14 mouse cellular contexts compared by ENCODE assay signal in genomic region chr15:99546596-99546995, GRCm38 (mm10). TPM values are rescaled to one million over a fixed set of nuclear protein-coding genes. Genes with fewer than 3 reads are reported as not detected.
A peak's percentile ranks its signal among the peaks of the same experiment; 100 is the strongest.
DNase-seq lines count a peak whose midpoint lies in the region; ATAC-seq and TF ChIP-seq lines count a peak whose summit lies in the region.
"Had no signal": no experiment of that assay in that cellular context is flagged by ENCODE, and none has a peak within 500 bp of the region (broad histone marks: within the 10 kb centered on the region; RNA-seq: fewer than 3 reads in every experiment).

No protein-coding gene starts in this region.

- no peaks in the 10 kb centered on the region for H3K9me3 ChIP-seq in forebrain, postnatal 0 days (ENCODE audit: low read length)
- H3K9me3 ChIP-seq in forebrain, embryonic 16.5 days (ENCODE audit: control insufficient read depth, low read length) = no peaks in the 10 kb centered on the region
- no peaks in the 10 kb centered on the region for H3K9me3 ChIP-seq in midbrain, postnatal 0 days (ENCODE audit: low read length)
- no peaks in the 10 kb centered on the region for H3K9me3 ChIP-seq in midbrain, embryonic 15.5 days
- H3K9me3 ChIP-seq in hindbrain, embryonic 10.5 days = no peaks in the 10 kb centered on the region
- H3K9me3 ChIP-seq in liver, embryonic 11.5 days (ENCODE audit: control insufficient read depth, low read length) = no peaks in the 10 kb centered on the region
- H3K9me3 ChIP-seq: kidney, embryonic 15.5 days had no signal

- no peaks in the 10 kb centered on the region for H3K4me1 ChIP-seq in forebrain, postnatal 0 days (ENCODE audit: insufficient read depth)
- H3K4me1 ChIP-seq in forebrain, embryonic 16.5 days (replicated peaks; ENCODE audit: control insufficient read depth, insufficient read depth, low read length) = no peaks in the 10 kb centered on the region
- H3K4me1 ChIP-seq in midbrain, postnatal 0 days (ENCODE audit: insufficient read depth, low read length) = no peaks in the 10 kb centered on the region
- H3K4me1 ChIP-seq in midbrain, embryonic 15.5 days = no peaks in the 10 kb centered on the region
- H3K4me1 ChIP-seq in hindbrain, embryonic 10.5 days (replicated peaks) = peaks cover 17% of the 10 kb centered on the region; the same call in 1 of the 2 replicates
- H3K4me1 ChIP-seq in liver, embryonic 11.5 days (replicated peaks; ENCODE audit: control insufficient read depth, insufficient read depth, low read length) = no peaks in the 10 kb centered on the region
- H3K4me1 ChIP-seq: kidney, embryonic 15.5 days had no signal

- H3K9ac ChIP-seq in forebrain, postnatal 0 days = no peak overlapping the region
- no peak overlapping the region for H3K9ac ChIP-seq in forebrain, embryonic 16.5 days (replicated peaks; ENCODE audit: low read depth, low read length)
- H3K9ac ChIP-seq in midbrain, postnatal 0 days (replicated peaks; ENCODE audit: low read length, poor library complexity, severe bottlenecking) = no peak overlapping the region
- H3K9ac ChIP-seq in midbrain, embryonic 15.5 days = no peak overlapping the region
- H3K9ac ChIP-seq in liver, embryonic 11.5 days (ENCODE audit: low read depth, low read length) = no peak overlapping the region
- H3K9ac ChIP-seq: kidney, embryonic 15.5 days had no signal

- WGBS in forebrain, postnatal 0 days = 57% methylated on average over 11 of the region's 11 CpGs
- 66% methylated on average over 11 of the region's 11 CpGs for WGBS in forebrain, embryonic 16.5 days
- WGBS in midbrain, postnatal 0 days = 48% methylated on average over 11 of the region's 11 CpGs
- 57% methylated on average over 11 of the region's 11 CpGs for WGBS in midbrain, embryonic 15.5 days
- 73% methylated on average over 11 of the region's 11 CpGs for WGBS in hindbrain, embryonic 10.5 days
- 80% methylated on average over 11 of the region's 11 CpGs for WGBS in liver, embryonic 11.5 days

- H3K4me3 ChIP-seq in forebrain, postnatal 0 days (ENCODE audit: low read depth, low read length) = no peak overlapping the region
- H3K4me3 ChIP-seq in forebrain, embryonic 16.5 days (replicated peaks; ENCODE audit: low read length) = no peak overlapping the region
- no peak overlapping the region for H3K4me3 ChIP-seq in midbrain, postnatal 0 days (ENCODE audit: low read depth, low read length)
- no peak overlapping the region for H3K4me3 ChIP-seq in midbrain, embryonic 15.5 days
- no peak overlapping the region for H3K4me3 ChIP-seq in hindbrain, embryonic 10.5 days
- H3K4me3 ChIP-seq in liver, embryonic 11.5 days (ENCODE audit: low read depth, low read length) = no peak overlapping the region
- H3K4me3 ChIP-seq: kidney, embryonic 15.5 days had no signal

- H3K27ac ChIP-seq in forebrain, postnatal 0 days (ENCODE audit: low read depth, low read length) = no peak overlapping the region
- no peak overlapping the region for H3K27ac ChIP-seq in forebrain, embryonic 16.5 days (ENCODE audit: low read length)
- H3K27ac ChIP-seq in midbrain, postnatal 0 days (ENCODE audit: low read depth, low read length) = peak overlapping the region; percentile 38; the same call in 1 of the 2 replicates
- H3K27ac ChIP-seq in midbrain, embryonic 15.5 days = no peak overlapping the region
- no peak overlapping the region for H3K27ac ChIP-seq in hindbrain, embryonic 10.5 days
- no peak overlapping the region for H3K27ac ChIP-seq in liver, embryonic 11.5 days (ENCODE audit: low read depth, low read length)
- H3K27ac ChIP-seq: kidney, embryonic 15.5 days had no signal

- no peak overlapping the region for H3K4me2 ChIP-seq in forebrain, postnatal 0 days (ENCODE audit: low read depth)
- H3K4me2 ChIP-seq in forebrain, embryonic 16.5 days (ENCODE audit: low read length) = no peak overlapping the region
- H3K4me2 ChIP-seq in midbrain, postnatal 0 days (ENCODE audit: low read depth, low read length, poor library complexity, severe bottlenecking) = no peak overlapping the region
- no peak overlapping the region for H3K4me2 ChIP-seq in midbrain, embryonic 15.5 days
- H3K4me2 ChIP-seq in liver, embryonic 11.5 days = no peak overlapping the region
- H3K4me2 ChIP-seq: kidney, embryonic 15.5 days had no signal

- TF ChIP-seq CTCF in forebrain, postnatal 0 days (IDR thresholded peaks at IDR 0.05; ENCODE audit: low read depth) = no peak
- TF ChIP-seq CTCF in midbrain, postnatal 0 days (IDR thresholded peaks at IDR 0.05) = no peak

- H3K36me3 ChIP-seq in forebrain, postnatal 0 days (ENCODE audit: insufficient read depth) = no peaks in the 10 kb centered on the region; the same call in 1 of the 2 replicates
- H3K36me3 ChIP-seq in forebrain, embryonic 16.5 days (ENCODE audit: control insufficient read depth, insufficient read depth) = no peaks in the 10 kb centered on the region
- H3K36me3 ChIP-seq in midbrain, postnatal 0 days (ENCODE audit: insufficient read depth, low read length) = peaks cover 7% of the 10 kb centered on the region; the same call in 1 of the 2 replicates
- no peaks in the 10 kb centered on the region for H3K36me3 ChIP-seq in midbrain, embryonic 15.5 days (replicated peaks)
- no peaks in the 10 kb centered on the region for H3K36me3 ChIP-seq in hindbrain, embryonic 10.5 days
- H3K36me3 ChIP-seq in liver, embryonic 11.5 days (ENCODE audit: control insufficient read depth, insufficient read depth, low read length) = no peaks in the 10 kb centered on the region
- H3K36me3 ChIP-seq: kidney, embryonic 15.5 days had no signal

- H3K27me3 ChIP-seq in forebrain, postnatal 0 days (ENCODE audit: insufficient read depth, low read length) = no peaks in the 10 kb centered on the region
- H3K27me3 ChIP-seq in forebrain, embryonic 16.5 days (replicated peaks; ENCODE audit: control insufficient read depth, insufficient read depth, low read length) = no peaks in the 10 kb centered on the region
- H3K27me3 ChIP-seq in midbrain, postnatal 0 days (ENCODE audit: insufficient read depth, low read length) = no peaks in the 10 kb centered on the region
- no peaks in the 10 kb centered on the region for H3K27me3 ChIP-seq in midbrain, embryonic 15.5 days (replicated peaks)
- 0 out of 2 replicates have a peak, but pooled peaks cover 3% of the 10 kb centered on the region for H3K27me3 ChIP-seq in hindbrain, embryonic 10.5 days (ENCODE audit: insufficient read depth, poor library complexity, severe bottlenecking)
- H3K27me3 ChIP-seq in liver, embryonic 11.5 days (replicated peaks; ENCODE audit: control insufficient read depth, insufficient read depth, low read length) = peaks cover 17% of the 10 kb centered on the region; the same call in 1 of the 2 replicates

- DNase-seq in forebrain, postnatal 0 days = peak; percentile 26
- DNase-seq in midbrain, postnatal 0 days (ENCODE audit: low spot score) = peak; percentile 74
- peak; percentile 31 for DNase-seq in hindbrain, embryonic 10.5 days (ENCODE audit: low spot score)
- peak; percentile 31 for DNase-seq in neural tube, embryonic 10.5 days (ENCODE audit: extremely low spot score, low spot score)
- DNase-seq in liver, embryonic 11.5 days (ENCODE audit: low spot score) = no peak
- DNase-seq in adrenal gland, postnatal 25 days = no peak
- DNase-seq: right cerebral cortex, postnatal 14 days; thymus, adult 18-20 months had no signal

- peak; percentile 38; the same call in 1 of the 2 replicates for ATAC-seq in forebrain, postnatal 0 days
- no peak for ATAC-seq in forebrain, embryonic 16.5 days
- ATAC-seq in midbrain, postnatal 0 days (ENCODE audit: low FRiP score) = no peak
- ATAC-seq in midbrain, embryonic 15.5 days (replicated peaks) = no peak
- ATAC-seq in liver, embryonic 11.5 days (replicated peaks; ENCODE audit: low FRiP score) = no peak

RNA-seq across cellular contexts. Expression of gene Faim2, which starts 18.6 kb away (rescaled TPM):
- 19.2 and 25.6 TPM in 2 replicates for total RNA-seq in forebrain, postnatal 0 days (2014; rRNA removed)
- polyA plus RNA-seq in forebrain, postnatal 0 days (2015; fragmentation: Nextera tagmentation; extraction: Ambion mirVana) = 44.6 and 57.4 TPM in 2 replicates
- 20.8 and 29.8 TPM in 2 replicates for polyA plus RNA-seq in forebrain, embryonic 16.5 days (2015; fragmentation: Nextera tagmentation; extraction: Ambion mirVana)
- 42.0 and 42.1 TPM in 2 replicates for total RNA-seq in midbrain, postnatal 0 days (2014; rRNA removed)
- polyA plus RNA-seq in midbrain, postnatal 0 days (2015; fragmentation: Nextera tagmentation; extraction: Ambion mirVana) = 72.0 and 82.5 TPM in 2 replicates
- 41.0 and 45.9 TPM in 2 replicates for polyA plus RNA-seq in midbrain, embryonic 15.5 days (2015; fragmentation: Nextera tagmentation; extraction: Ambion mirVana)
- polyA plus RNA-seq in hindbrain, embryonic 10.5 days (2016; fragmentation: Nextera tagmentation; extraction: Ambion mirVana) = 0.63 and 1.1 TPM in 2 replicates
- polyA plus RNA-seq in liver, embryonic 11.5 days (2014; fragmentation: Nextera tagmentation; extraction: Ambion mirVana) = 0.19 and 0.22 TPM in 2 replicates
- total RNA-seq in adrenal gland, postnatal 25 days (2021) = 24.3 TPM in 2 replicates
- total RNA-seq: monocyte, adult 5-6 weeks had no signal
- polyA plus RNA-seq: liver, adult 2 months had no signal

RNA-seq across cellular contexts. Expression of gene Aqp2, which starts 32.3 kb away (rescaled TPM):
- not detected in 2 replicates for total RNA-seq in forebrain, postnatal 0 days (2014; rRNA removed)
- not detected in 2 replicates for polyA plus RNA-seq in forebrain, postnatal 0 days (2015; fragmentation: Nextera tagmentation; extraction: Ambion mirVana)
- polyA plus RNA-seq in forebrain, embryonic 16.5 days (2015; fragmentation: Nextera tagmentation; extraction: Ambion mirVana) = 0.17 TPM in 1 of 2 replicates, not detected in the other
- not detected in 2 replicates for total RNA-seq in midbrain, postnatal 0 days (2014; rRNA removed)
- not detected in 2 replicates for polyA plus RNA-seq in midbrain, postnatal 0 days (2015; fragmentation: Nextera tagmentation; extraction: Ambion mirVana)
- not detected in 2 replicates for polyA plus RNA-seq in midbrain, embryonic 15.5 days (2015; fragmentation: Nextera tagmentation; extraction: Ambion mirVana)
- polyA plus RNA-seq in hindbrain, embryonic 10.5 days (2016; fragmentation: Nextera tagmentation; extraction: Ambion mirVana) = not detected in 2 replicates
- not detected in 2 replicates for polyA plus RNA-seq in liver, embryonic 11.5 days (2014; fragmentation: Nextera tagmentation; extraction: Ambion mirVana)
- total RNA-seq in adrenal gland, postnatal 25 days (2021) = 0.82 TPM in 1 of 2 replicates, not detected in the other
- total RNA-seq: liver, adult 2 months; monocyte, adult 5-6 weeks had no signal
- polyA plus RNA-seq: liver, adult 2 months had no signal

RNA-seq across cellular contexts. Expression of gene Aqp5, which starts 44.0 kb away (rescaled TPM):
- total RNA-seq in forebrain, postnatal 0 days (2014; rRNA removed) = 0.46 and 0.76 TPM in 2 replicates
- 0.59 and 0.64 TPM in 2 replicates for polyA plus RNA-seq in forebrain, postnatal 0 days (2015; fragmentation: Nextera tagmentation; extraction: Ambion mirVana)
- polyA plus RNA-seq in forebrain, embryonic 16.5 days (2015; fragmentation: Nextera tagmentation; extraction: Ambion mirVana) = 0.40 and 0.86 TPM in 2 replicates
- total RNA-seq in midbrain, postnatal 0 days (2014; rRNA removed) = 2.4 and 3.2 TPM in 2 replicates
- polyA plus RNA-seq in midbrain, postnatal 0 days (2015; fragmentation: Nextera tagmentation; extraction: Ambion mirVana) = 1.0 and 1.4 TPM in 2 replicates
- 1.3 and 1.4 TPM in 2 replicates for polyA plus RNA-seq in midbrain, embryonic 15.5 days (2015; fragmentation: Nextera tagmentation; extraction: Ambion mirVana)
- 0.46 and 1.6 TPM in 2 replicates for polyA plus RNA-seq in hindbrain, embryonic 10.5 days (2016; fragmentation: Nextera tagmentation; extraction: Ambion mirVana)
- 1.2 and 1.9 TPM in 2 replicates for polyA plus RNA-seq in liver, embryonic 11.5 days (2014; fragmentation: Nextera tagmentation; extraction: Ambion mirVana)
- 1.9 and 3.3 TPM in 2 replicates for total RNA-seq in adrenal gland, postnatal 25 days (2021)
- total RNA-seq: monocyte, adult 5-6 weeks had no signal
- polyA plus RNA-seq: liver, adult 2 months had no signal

RNA-seq across cellular contexts. Expression of gene Aqp6, which starts 54.6 kb away (rescaled TPM):
- total RNA-seq in forebrain, postnatal 0 days (2014; rRNA removed) = not detected in 2 replicates
- polyA plus RNA-seq in forebrain, postnatal 0 days (2015; fragmentation: Nextera tagmentation; extraction: Ambion mirVana) = 0.06 TPM in 1 of 2 replicates, not detected in the other
- polyA plus RNA-seq in forebrain, embryonic 16.5 days (2015; fragmentation: Nextera tagmentation; extraction: Ambion mirVana) = not detected in 2 replicates
- total RNA-seq in midbrain, postnatal 0 days (2014; rRNA removed) = 1.7 TPM in 1 of 2 replicates, not detected in the other
- polyA plus RNA-seq in midbrain, postnatal 0 days (2015; fragmentation: Nextera tagmentation; extraction: Ambion mirVana) = 0.23 and 0.28 TPM in 2 replicates
- 0.41 and 0.49 TPM in 2 replicates for polyA plus RNA-seq in midbrain, embryonic 15.5 days (2015; fragmentation: Nextera tagmentation; extraction: Ambion mirVana)
- polyA plus RNA-seq in hindbrain, embryonic 10.5 days (2016; fragmentation: Nextera tagmentation; extraction: Ambion mirVana) = 0.35 and 0.90 TPM in 2 replicates
- not detected in 2 replicates for polyA plus RNA-seq in liver, embryonic 11.5 days (2014; fragmentation: Nextera tagmentation; extraction: Ambion mirVana)
- not detected in 2 replicates for total RNA-seq in adrenal gland, postnatal 25 days (2021)
- total RNA-seq: liver, adult 2 months; monocyte, adult 5-6 weeks had no signal
- polyA plus RNA-seq: C2C12; kidney, embryonic 15.5 days; liver, adult 2 months had no signal

Comparison
In these comparisons a context has a peak if more than half of its experiments do, and no peak if none do; other contexts are left out.
1. DNase-seq: peak in forebrain, postnatal 0 days (single experiment), midbrain, postnatal 0 days (single experiment), hindbrain, embryonic 10.5 days (single experiment) and neural tube, embryonic 10.5 days (single experiment); none in liver, embryonic 11.5 days (single experiment) and adrenal gland, postnatal 25 days (single experiment).
2. RNA of gene Faim2, which starts 18.6 kb away (polyA plus RNA-seq): 72.0 to 82.5 TPM in midbrain, postnatal 0 days, 44.6 to 57.4 TPM in forebrain, postnatal 0 days, 41.0 to 45.9 TPM in midbrain, embryonic 15.5 days and 20.8 to 29.8 TPM in forebrain, embryonic 16.5 days; 0.63 to 1.1 TPM in hindbrain, embryonic 10.5 days and 0.19 to 0.22 TPM in liver, embryonic 11.5 days; every median in the first group is over 10 times any median in the second.